Mouse (Mus musculus) lung, embryonic 16.5 days (tissue): ENCODE measurements at regions not wholly inside any gene's neighbourhood (a gene's known extent, or its start where the extent isn't known, plus 50 kb on each side); places are given as distances from the start of the nearest gene placed in this dataset.

ENCODE experiments used
- ATAC-seq: fragments of 200-750 bp; cut with Nextera tagmentation; 2 replicates; pipeline ENCODE4 v1.8.0; 2017; ENCODE audit warnings: low read depth, mild to moderate bottlenecking, moderate library complexity
- H3K27ac ChIP-seq: fragments of 300-500 bp; sonication (generic); 2 replicates; pipeline ENCODE4 v1.5.1; 2014; ENCODE audit warnings: mild to moderate bottlenecking, control low read depth, low read length
- H3K27me3 ChIP-seq: fragments of 300-500 bp; sonication (generic); 2 replicates; pipeline ENCODE4 v1.6.1; 2014; ENCODE audit warnings: low read depth, low read length, mixed read lengths; ENCODE audit not compliant: control insufficient read depth, insufficient read depth
- H3K36me3 ChIP-seq: fragments of 300-500 bp; sonication (generic); 2 replicates; pipeline ENCODE4 v1.6.1; 2014; ENCODE audit warnings: low read length; ENCODE audit not compliant: control insufficient read depth, insufficient read depth
- H3K4me1 ChIP-seq: fragments of 300-500 bp; sonication (generic); replicated peaks from 2 replicates; pipeline ENCODE4 v1.6.1; 2014; ENCODE audit warnings: low read length, mixed read lengths; ENCODE audit not compliant: control insufficient read depth, insufficient read depth
- H3K4me2 ChIP-seq: fragments of 300-500 bp; sonication (generic); 2 replicates; pipeline ENCODE4 v1.6.1; 2014; ENCODE audit warnings: low read depth, low read length, control low read depth
- H3K4me3 ChIP-seq: fragments of 300-500 bp; sonication (generic); 2 replicates; pipeline ENCODE4 v1.5.1; 2014; ENCODE audit warnings: mild to moderate bottlenecking, low read length, control low read depth
- H3K9ac ChIP-seq: fragments of 300-500 bp; sonication (generic); 2 replicates; pipeline ENCODE4 v1.6.1; 2014; ENCODE audit warnings: low read length, control low read depth
- H3K9me3 ChIP-seq: fragments of 300-500 bp; sonication (generic); 2 replicates; pipeline ENCODE4 v1.6.1; 2016; ENCODE audit warnings: low read length; ENCODE audit not compliant: control insufficient read depth
- WGBS: fragments of 180-500 bp; shearing (Covaris S2); extraction: QIAGEN DNeasy Blood & Tissue Kit; methylation state at CpG from one replicate; pipeline ENCODE4 v1.1.7; 2014; 5-methylcytosine and 5-hydroxymethylcytosine counted together

DNA sequence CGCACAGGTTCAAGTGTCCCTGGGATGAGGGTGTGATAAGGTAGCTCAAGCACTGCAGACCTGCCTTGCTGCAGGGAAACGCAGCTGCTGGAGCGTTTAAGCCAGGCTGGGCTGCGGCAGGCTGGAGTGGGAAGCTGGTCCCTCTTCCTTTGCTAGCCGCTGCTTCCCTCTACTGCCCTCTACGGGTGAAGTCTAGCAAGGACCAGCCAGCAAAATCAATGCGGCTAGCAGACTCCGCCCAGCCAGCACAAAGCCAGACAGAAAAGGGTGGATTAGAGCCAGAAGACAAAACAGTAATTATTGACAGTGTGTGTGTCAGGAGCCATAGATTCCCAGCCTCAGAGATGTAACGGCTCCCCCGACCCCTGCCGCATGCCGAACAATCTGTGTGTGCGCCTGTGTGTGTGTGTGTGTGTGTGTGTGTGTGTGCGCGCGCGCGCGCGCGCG lies 111.8 kb upstream of the Med14 start:
- peak overlapping the region; percentile 53; the same call in 1 of the 2 replicates for H3K9ac ChIP-seq
- peak; percentile 92 for ATAC-seq
- no peaks in the 10 kb centered on the region for H3K27me3 ChIP-seq
- WGBS, result 44% methylated on average over 22 of the region's 22 CpGs
- no peak overlapping the region for H3K27ac ChIP-seq
- no peaks in the 10 kb centered on the region for H3K36me3 ChIP-seq
- no peaks in the 10 kb centered on the region for H3K4me1 ChIP-seq
- no peaks in the 10 kb centered on the region for H3K9me3 ChIP-seq
- H3K4me2 ChIP-seq, result peak overlapping the region; percentile 51
- H3K4me3 ChIP-seq, result peak overlapping the region; percentile 45

GRCm38 (mm10) chrX:12873230-12873629 lies 111.4 kb upstream of the Med14 start:
- H3K27ac ChIP-seq, result no peak overlapping the region
- 0 out of 2 replicates have a peak overlapping the region, but pooled peaks have one; percentile 35 for H3K9ac ChIP-seq
- H3K27me3 ChIP-seq, result no peaks in the 10 kb centered on the region
- no peaks in the 10 kb centered on the region for H3K36me3 ChIP-seq
- WGBS, result 38% methylated on average over 6 of the region's 6 CpGs
- no peaks in the 10 kb centered on the region for H3K9me3 ChIP-seq
- H3K4me2 ChIP-seq, result peak overlapping the region; percentile 51
- 0 out of 2 replicates have a peak, but pooled peaks have one; percentile 38 for ATAC-seq
- peak overlapping the region; percentile 45 for H3K4me3 ChIP-seq
- H3K4me1 ChIP-seq, result no peaks in the 10 kb centered on the region

- ATAC-seq, result no peak
Measured at GRCm38 (mm10) chrX:12866885-12867498, 105.1 kb upstream of the Med14 start.

GRCm38 (mm10) chrX:12866176-12866575 lies 104.3 kb upstream of the Med14 start:
- no peak overlapping the region for H3K9ac ChIP-seq
- no peaks in the 10 kb centered on the region for H3K36me3 ChIP-seq
- no peaks in the 10 kb centered on the region for H3K9me3 ChIP-seq
- H3K4me1 ChIP-seq, result no peaks in the 10 kb centered on the region
- no peak for ATAC-seq
- no peaks in the 10 kb centered on the region for H3K27me3 ChIP-seq
- WGBS, result 95% methylated on average over 3 of the region's 3 CpGs
- no peak overlapping the region for H3K4me3 ChIP-seq
- H3K27ac ChIP-seq, result no peak overlapping the region
- no peak overlapping the region for H3K4me2 ChIP-seq

More at GRCm38 (mm10) chrX:12866885-12867498, 105.1 kb upstream of the Med14 start:
- no peaks in the 10 kb centered on the region for H3K9me3 ChIP-seq
- no peaks in the 10 kb centered on the region for H3K36me3 ChIP-seq
- H3K9ac ChIP-seq, result no peak overlapping the region
- no peaks in the 10 kb centered on the region for H3K27me3 ChIP-seq
- 81% methylated on average over 5 of the region's 5 CpGs for WGBS
- H3K27ac ChIP-seq, result no peak overlapping the region
- H3K4me1 ChIP-seq, result no peaks in the 10 kb centered on the region
- H3K4me2 ChIP-seq, result no peak overlapping the region
- no peak overlapping the region for H3K4me3 ChIP-seq

- ATAC-seq, result peak; percentile 49; the same call in 1 of the 2 replicates
- no peak overlapping the region for H3K4me3 ChIP-seq
- H3K27ac ChIP-seq, result no peak overlapping the region
- no peaks in the 10 kb centered on the region; the same call in 1 of the 2 replicates for H3K27me3 ChIP-seq
- 60% methylated on average over 6 of the region's 6 CpGs for WGBS
- no peaks in the 10 kb centered on the region for H3K36me3 ChIP-seq
- H3K9me3 ChIP-seq, result no peaks in the 10 kb centered on the region
- no peaks in the 10 kb centered on the region for H3K4me1 ChIP-seq
- H3K9ac ChIP-seq, result no peak overlapping the region
- H3K4me2 ChIP-seq, result no peak overlapping the region
Measured at GRCm38 (mm10) chrX:12860168-12860567, 98.3 kb upstream of the Med14 start.

DNA sequence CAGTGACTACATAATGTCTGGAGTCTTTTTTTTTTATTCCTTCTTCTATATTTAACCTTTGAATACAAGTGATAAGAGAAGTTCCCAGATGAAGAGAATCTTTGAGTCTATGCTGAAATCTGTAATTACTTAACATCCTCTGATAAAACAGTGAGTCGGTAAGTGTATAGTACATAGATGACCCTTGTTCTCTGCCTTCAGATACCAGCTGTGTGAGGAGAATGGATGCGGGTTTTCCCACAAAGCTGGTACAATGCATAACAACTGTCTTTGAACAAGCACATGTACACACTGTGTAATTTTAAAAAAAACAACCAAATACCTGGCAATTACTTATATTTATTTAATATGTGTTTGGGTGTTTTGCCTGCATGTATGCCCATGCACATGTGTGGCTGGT lies 96.9 kb upstream of the Med14 start:
- no peak overlapping the region for H3K4me2 ChIP-seq
- 53% methylated on average over 2 of the region's 2 CpGs for WGBS
- H3K4me1 ChIP-seq, result no peaks in the 10 kb centered on the region
- H3K27me3 ChIP-seq, result no peaks in the 10 kb centered on the region; the same call in 1 of the 2 replicates
- no peak for ATAC-seq
- H3K4me3 ChIP-seq, result no peak overlapping the region
- H3K9me3 ChIP-seq, result no peaks in the 10 kb centered on the region
- H3K9ac ChIP-seq, result no peak overlapping the region
- no peak overlapping the region for H3K27ac ChIP-seq
- no peaks in the 10 kb centered on the region for H3K36me3 ChIP-seq

GRCm38 (mm10) chrX:12857881-12858755 lies 96.2 kb upstream of the Med14 start:
- 20% methylated on average over 17 of the region's 17 CpGs for WGBS
- Histone ChIP-seq H3K9me3 (no peaks in the 10 kb centered on the region), H3K27me3 (no peaks in the 10 kb centered on the region; the same call in 1 of the 2 replicates), H3K36me3 (no peaks in the 10 kb centered on the region), H3K4me1 (no peaks in the 10 kb centered on the region), H3K27ac (peak overlapping the region; percentile 86), H3K4me2 (peak overlapping the region; percentile 52), H3K4me3 (peak overlapping the region; percentile 39), H3K9ac (peak overlapping the region; percentile 51; the same call in 1 of the 2 replicates)
- ATAC-seq, result peak; percentile 75

- 45% methylated on average over 4 of the region's 4 CpGs for WGBS
- H3K36me3 ChIP-seq, result no peaks in the 10 kb centered on the region
- H3K9ac ChIP-seq, result no peak overlapping the region
- no peak overlapping the region for H3K4me2 ChIP-seq
- H3K27ac ChIP-seq, result no peak overlapping the region
- no peak overlapping the region for H3K4me3 ChIP-seq
- no peaks in the 10 kb centered on the region for H3K9me3 ChIP-seq
- ATAC-seq, result no peak
- H3K4me1 ChIP-seq, result no peaks in the 10 kb centered on the region
- H3K27me3 ChIP-seq, result no peaks in the 10 kb centered on the region; the same call in 1 of the 2 replicates
Measured at GRCm38 (mm10) chrX:12855425-12855824, 93.6 kb upstream of the Med14 start.

GRCm38 (mm10) chrX:12851684-12852083 lies 89.8 kb upstream of the Med14 start:
- no peak overlapping the region for H3K4me3 ChIP-seq
- no peak overlapping the region for H3K27ac ChIP-seq
- no peaks in the 10 kb centered on the region; the same call in 1 of the 2 replicates for H3K27me3 ChIP-seq
- WGBS, result 62% methylated on average over 4 of the region's 4 CpGs
- no peak overlapping the region for H3K4me2 ChIP-seq
- no peaks in the 10 kb centered on the region for H3K36me3 ChIP-seq
- H3K9ac ChIP-seq, result no peak overlapping the region
- ATAC-seq, result no peak
- H3K4me1 ChIP-seq, result no peaks in the 10 kb centered on the region
- H3K9me3 ChIP-seq, result no peaks in the 10 kb centered on the region
